Mouse (Mus musculus): Measurements from ENCODE around the gene Tet3.

DNA sequence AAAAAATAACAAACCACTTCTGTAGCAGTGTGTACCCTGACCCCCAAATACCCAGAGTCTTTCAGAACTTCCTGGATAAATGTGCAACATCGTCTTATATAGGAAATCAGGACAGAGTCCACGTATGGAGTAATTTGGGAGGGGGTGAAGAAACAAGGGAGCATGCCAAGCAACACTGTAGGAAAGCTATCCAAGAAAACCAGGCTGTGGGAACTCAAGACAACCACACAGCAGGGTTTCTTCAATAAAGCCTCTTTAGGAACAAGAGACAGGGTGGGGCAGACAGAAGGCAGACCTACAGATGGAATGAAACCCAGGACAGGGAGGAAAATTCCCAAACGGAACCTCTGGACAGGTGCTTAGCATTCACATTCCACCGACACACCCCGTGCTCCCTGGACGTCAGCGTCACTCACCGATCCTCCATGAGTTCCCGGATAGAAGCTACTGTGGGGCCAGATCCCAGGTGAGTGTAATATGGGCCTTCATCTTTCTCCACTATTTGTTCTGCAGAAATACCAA, 73.3 kb downstream of the Tet3 start:
- TF ChIP-seq CTCF (IDR thresholded peaks at IDR 0.05; ENCODE audit: insufficient read depth, low read depth, low read length) (no peak), POLR2A (IDR thresholded peaks at IDR 0.05; ENCODE audit: insufficient read depth, low read depth, low read length) (no peak)
